Mouse (Mus musculus) spleen, adult 2 months (tissue): ENCODE measurements around the gene Rnf152. TPM values are rescaled to one million over a fixed set of nuclear protein-coding genes. Genes with fewer than 3 reads are reported as not detected.

ENCODE experiments used
- DNase-seq, 2 experiments: peaks; one replicate each; pipeline versions ENCODE4 v3.0.0 to v3.0.0-alpha.2; 2012 to 2021; ENCODE audit warnings: low spot score in 2 of 2, low read depth in 1 of 2
- H3K27ac ChIP-seq: fragments of 200-500 bp; 2 replicates; pipeline ENCODE4 v1.5.1; 2012; ENCODE audit warnings: low read length, inconsistent platforms; ENCODE audit not compliant: insufficient read depth
- H3K27me3 ChIP-seq: fragments of 200-500 bp; 2 replicates; pipeline ENCODE4 v1.6.1; 2012; ENCODE audit warnings: mild to moderate bottlenecking, moderate library complexity, low read length, inconsistent platforms; ENCODE audit not compliant: control insufficient read depth, insufficient read depth
- H3K36me3 ChIP-seq: fragments of 200-500 bp; 2 replicates; pipeline ENCODE4 v1.6.1; 2012; ENCODE audit warnings: mild to moderate bottlenecking, low read length, inconsistent platforms; ENCODE audit not compliant: control insufficient read depth, insufficient read depth
- H3K4me1 ChIP-seq: fragments of 200-500 bp; 2 replicates; pipeline ENCODE4 v1.6.1; 2011; ENCODE audit warnings: inconsistent platforms; ENCODE audit not compliant: control insufficient read depth, insufficient read depth, insufficient read length
- H3K4me3 ChIP-seq: fragments of 200-500 bp; 2 replicates; pipeline ENCODE4 v1.5.1; 2011; ENCODE audit warnings: mild to moderate bottlenecking, inconsistent platforms; ENCODE audit not compliant: insufficient read depth, insufficient read length; ENCODE audit errors: extremely low read depth
- CTCF ChIP-seq: fragments of 200-500 bp; IDR thresholded peaks from 2 replicates; pipeline ENCODE4 v1.5.1; 2011; ENCODE audit warnings: mild to moderate bottlenecking, inconsistent platforms; ENCODE audit not compliant: insufficient read depth, insufficient read length, insufficient replicate concordance; ENCODE audit errors: extremely low read depth
- POLR2A ChIP-seq: fragments of 200-500 bp; IDR thresholded peaks from 2 replicates; pipeline ENCODE4 v1.6.1; 2011; ENCODE audit warnings: low read depth, low read length, inconsistent platforms
- WGBS: fragments of 180-500 bp; shearing (Covaris S2); methylation state at CpG from one replicate; pipeline ENCODE4 v1.1.7; 2018; 5-methylcytosine and 5-hydroxymethylcytosine counted together
- polyA plus RNA-seq: library from polyadenylated mRNA; depleted of rRNA; stranded (reverse); fragments of >200 nt; gene quantifications from 2 replicates; pipeline ENCODE4 v1.2.3, GENCODE M21; 2012; rRNA removed

Rnf152 gene
- polyA plus RNA-seq, result 0.08 and 0.19 TPM in 2 replicates

- H3K27ac ChIP-seq, result no peak within 1 kb of the TSS
These were observed at the start of gene Rnf152 for GRCm38 (mm10) chr1:105356291-105357011. Gene Rnf152 (minus strand): TSS chr1:105356710.

GRCm38 (mm10) chr1:105402853-105403252, 46.3 kb upstream of the Rnf152 start:
- WGBS, result 61% methylated on average over 1 of the region's 1 CpGs
- Histone ChIP-seq H3K36me3 (no peaks in the 10 kb centered on the region), H3K27me3 (no peaks in the 10 kb centered on the region)

More at GRCm38 (mm10) chr1:105356291-105357011, at the start of gene Rnf152:
- TF ChIP-seq POLR2A, result no peak
- TF ChIP-seq CTCF, result no peak
- Histone ChIP-seq H3K4me1 (no peaks in the 10 kb centered on the region; the same call in 1 of the 2 replicates), H3K4me3 (peak within 1 kb of the TSS; percentile 51), H3K27me3 (peaks cover 16% of the 10 kb centered on the region), H3K36me3 (no peaks in the 10 kb centered on the region)
- DNase-seq, result peak in 1 of 2 experiments; percentile 3
- 1% methylated on average over 58 of the region's 58 CpGs for WGBS

GRCm38 (mm10) chr1:105384141-105384937, 27.8 kb upstream of the Rnf152 start:
- H3K36me3 ChIP-seq, result no peaks in the 10 kb centered on the region
- no peak overlapping the region for H3K4me3 ChIP-seq
- H3K27me3 ChIP-seq, result no peaks in the 10 kb centered on the region
- 81% methylated on average over 4 of the region's 4 CpGs for WGBS
- DNase-seq, result no peak
- no peak overlapping the region for H3K27ac ChIP-seq
- H3K4me1 ChIP-seq, result no peaks in the 10 kb centered on the region
- TF ChIP-seq POLR2A (no peak), CTCF (no peak)

More at GRCm38 (mm10) chr1:105402853-105403252, 46.3 kb upstream of the Rnf152 start:
- no peak overlapping the region for H3K4me3 ChIP-seq
- no peaks in the 10 kb centered on the region for H3K4me1 ChIP-seq
- no peak for DNase-seq
- no peak for TF ChIP-seq CTCF
- TF ChIP-seq POLR2A, result no peak
- no peak overlapping the region for H3K27ac ChIP-seq

- no peaks in the 10 kb centered on the region for H3K4me1 ChIP-seq
- no peaks in the 10 kb centered on the region for H3K36me3 ChIP-seq
- no peak for DNase-seq
- no peaks in the 10 kb centered on the region for H3K27me3 ChIP-seq
- no peak for TF ChIP-seq POLR2A
- no peak for TF ChIP-seq CTCF
- H3K27ac ChIP-seq, result no peak overlapping the region
- H3K4me3 ChIP-seq, result no peak overlapping the region
These were observed 21.0 kb upstream of the Rnf152 start for GRCm38 (mm10) chr1:105377546-105377945.

GRCm38 (mm10) chr1:105374618-105375017, 18.1 kb upstream of the Rnf152 start:
- 90% methylated on average over 4 of the region's 4 CpGs for WGBS
- Histone ChIP-seq H3K4me3 (no peak overlapping the region), H3K27me3 (no peaks in the 10 kb centered on the region; the same call in 1 of the 2 replicates)

GRCm38 (mm10) chr1:105362701-105363100, 6.2 kb upstream of the Rnf152 start:
- Histone ChIP-seq H3K4me1 (no peaks in the 10 kb centered on the region), H3K27ac (no peak overlapping the region), H3K27me3 (peaks cover 1% of the 10 kb centered on the region; the same call in 1 of the 2 replicates), H3K36me3 (no peaks in the 10 kb centered on the region), H3K4me3 (no peak overlapping the region)
- TF ChIP-seq CTCF (peak; percentile 28; the same call in 1 of the 2 replicates), POLR2A (no peak)
- no peak for DNase-seq

More at GRCm38 (mm10) chr1:105374618-105375017, 18.1 kb upstream of the Rnf152 start:
- TF ChIP-seq POLR2A, result no peak
- no peak for TF ChIP-seq CTCF
- DNase-seq, result no peak
- H3K27ac ChIP-seq, result no peak overlapping the region
- no peaks in the 10 kb centered on the region for H3K36me3 ChIP-seq
- H3K4me1 ChIP-seq, result no peaks in the 10 kb centered on the region

GRCm38 (mm10) chr1:105358896-105359295, 2.4 kb upstream of the Rnf152 start:
- no peaks in the 10 kb centered on the region for H3K36me3 ChIP-seq
- H3K27me3 ChIP-seq, result peaks cover 16% of the 10 kb centered on the region
- no peak overlapping the region for H3K4me3 ChIP-seq
- WGBS, result 85% methylated on average over 4 of the region's 4 CpGs
- no peak overlapping the region for H3K27ac ChIP-seq
- H3K4me1 ChIP-seq, result no peaks in the 10 kb centered on the region; the same call in 1 of the 2 replicates
- TF ChIP-seq POLR2A (no peak), CTCF (no peak)
- DNase-seq, result no peak
